Mouse (Mus musculus) heart, postnatal 10 days (tissue): ENCODE results near the gene Katnbl1. TPM values are rescaled to one million over a fixed set of nuclear protein-coding genes. Genes with fewer than 3 reads are reported as not detected.

Experiments used
- DNase-seq, 2 experiments: peaks; one replicate each; pipeline ENCODE4 v3.0.0; 2021
- intact Hi-C: fragments of 180-260 bp; cut with DNase I; formaldehyde crosslinking; loops from one replicate; pipeline ENCODE4 v1.15.1; 2025
- total RNA-seq, 2 experiments: library from RNA; stranded (reverse); gene quantifications; 2 replicates each; pipeline ENCODE4 v1.2.3; 2021

Katnbl1 gene
- total RNA-seq, 2 experiments from 2014 or later, result 9.4 to 10.8 TPM

DNA sequence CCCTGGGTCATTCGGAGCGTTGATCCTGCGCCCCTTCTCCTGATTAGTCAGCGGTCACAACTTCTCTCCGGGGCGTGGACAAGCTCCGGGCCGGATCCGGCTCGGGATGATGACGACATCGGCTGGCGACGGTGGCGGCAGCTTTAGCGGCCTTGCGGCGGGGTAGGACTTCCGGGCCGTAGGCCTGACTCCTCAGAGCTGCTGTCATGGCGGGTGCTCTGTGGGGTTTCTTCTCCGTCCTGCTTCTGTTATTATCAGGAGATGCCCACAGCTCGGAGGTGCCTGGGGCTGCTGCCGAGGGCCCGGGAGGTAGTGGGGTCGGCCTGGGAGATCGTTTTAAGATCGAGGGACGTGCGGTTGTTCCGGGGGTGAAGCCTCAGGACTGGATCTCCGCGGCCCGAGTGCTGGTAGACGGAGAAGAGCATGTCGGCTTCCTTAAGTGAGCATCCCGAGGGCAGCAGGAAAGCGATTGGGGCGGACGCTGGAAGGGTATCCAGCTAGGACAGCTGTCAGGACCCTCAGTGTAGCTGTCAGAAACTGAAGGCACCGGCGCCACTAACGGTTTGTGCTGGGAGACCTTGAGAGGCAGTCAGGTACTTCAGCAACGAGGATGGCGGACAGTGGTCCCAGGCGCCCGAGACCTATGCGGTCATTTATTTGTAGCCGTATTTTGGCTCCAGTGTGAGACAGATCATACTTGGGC lies 76.0 kb downstream of the Katnbl1 start, which contains the start of gene Emc7:
TSS of gene Emc7 (plus strand) at position 136 of the 703 bp plus-strand sequence.
- intact Hi-C loops, result loop anchor here (2.0 to 10.0 kb wide), 5 partner anchors 37 to 220 kb away; partner anchors contain the start of genes Aven, Emc4, Gm21985 and Katnbl1

DNA sequence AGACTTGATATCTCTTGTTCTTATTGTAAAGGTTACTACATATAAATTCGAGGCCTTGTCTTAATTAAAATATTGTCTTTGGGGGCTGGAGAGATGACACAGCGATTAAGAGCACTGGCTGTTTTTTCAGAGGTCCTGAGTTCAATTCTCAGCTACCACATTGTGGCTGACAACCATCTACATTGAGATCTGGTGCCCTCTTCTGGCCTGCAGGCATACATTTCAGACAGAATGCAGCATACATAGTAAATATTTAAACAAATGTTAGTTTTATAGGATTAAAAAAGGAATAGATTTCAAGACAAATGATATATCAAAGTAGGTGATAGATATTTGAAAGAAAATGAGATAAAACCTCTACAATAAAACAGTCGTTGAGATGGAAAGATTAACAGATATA lies 81.5 kb downstream of the Katnbl1 start:
- no peak for DNase-seq
- intact Hi-C loops, result no loop called here

More for the DNA sequence above, 76.0 kb downstream of the Katnbl1 start, which contains the start of gene Emc7:
- peak; percentile 99 for DNase-seq

Other genes starting within 250 kb of the Katnbl1 start
- gene Olfr1316, start 244.2 kb upstream of the Katnbl1 start, total RNA-seq, result not detected
- gene Olfr1317, start 238.9 kb upstream of the Katnbl1 start, total RNA-seq, result not detected
- gene Olfr1318, start 225.0 kb upstream of the Katnbl1 start, total RNA-seq, result not detected
- gene Lpcat4, start 139.7 kb upstream of the Katnbl1 start, total RNA-seq, result 1 to 10 TPM; 5.8 to 6.0 TPM
- gene Nutm1, start 119.9 kb upstream of the Katnbl1 start, total RNA-seq, result not detected
- gene Nop10, start 117.3 kb upstream of the Katnbl1 start, total RNA-seq, result 10 to 100 TPM; 63.9 to 67.6 TPM
- 10 to 100 TPM; 37.1 to 43.3 TPM for gene Slc12a6, start 113.4 kb upstream of the Katnbl1 start, total RNA-seq
- gene Gm21985, start 112.9 kb upstream of the Katnbl1 start, total RNA-seq, result 1 to 10 TPM in 1 of 2 experiments, under 1 TPM in 1; 0.31 to 1.3 TPM
- gene Emc4, start 11.2 kb upstream of the Katnbl1 start, total RNA-seq, result 10 to 100 TPM; 66.9 to 71.3 TPM
- 10 to 100 TPM; 15.5 to 16.8 TPM for gene Emc7, start 75.8 kb downstream of the Katnbl1 start, total RNA-seq
- gene Chrm5, start 101.6 kb downstream of the Katnbl1 start, total RNA-seq, result not detected
- gene Aven, start 113.8 kb downstream of the Katnbl1 start, total RNA-seq, result 10 to 100 TPM; 14.4 to 15.8 TPM